Mouse (Mus musculus): ENCODE measurements around the gene Nmur1. TPM values are rescaled to one million over a fixed set of nuclear protein-coding genes. Genes with fewer than 3 reads are reported as not detected.
A peak's percentile ranks its signal among the peaks of the same experiment; 100 is the strongest.

Nmur1 gene
- polyA plus RNA-seq, 1 experiment = 2.4 TPM

DNA sequence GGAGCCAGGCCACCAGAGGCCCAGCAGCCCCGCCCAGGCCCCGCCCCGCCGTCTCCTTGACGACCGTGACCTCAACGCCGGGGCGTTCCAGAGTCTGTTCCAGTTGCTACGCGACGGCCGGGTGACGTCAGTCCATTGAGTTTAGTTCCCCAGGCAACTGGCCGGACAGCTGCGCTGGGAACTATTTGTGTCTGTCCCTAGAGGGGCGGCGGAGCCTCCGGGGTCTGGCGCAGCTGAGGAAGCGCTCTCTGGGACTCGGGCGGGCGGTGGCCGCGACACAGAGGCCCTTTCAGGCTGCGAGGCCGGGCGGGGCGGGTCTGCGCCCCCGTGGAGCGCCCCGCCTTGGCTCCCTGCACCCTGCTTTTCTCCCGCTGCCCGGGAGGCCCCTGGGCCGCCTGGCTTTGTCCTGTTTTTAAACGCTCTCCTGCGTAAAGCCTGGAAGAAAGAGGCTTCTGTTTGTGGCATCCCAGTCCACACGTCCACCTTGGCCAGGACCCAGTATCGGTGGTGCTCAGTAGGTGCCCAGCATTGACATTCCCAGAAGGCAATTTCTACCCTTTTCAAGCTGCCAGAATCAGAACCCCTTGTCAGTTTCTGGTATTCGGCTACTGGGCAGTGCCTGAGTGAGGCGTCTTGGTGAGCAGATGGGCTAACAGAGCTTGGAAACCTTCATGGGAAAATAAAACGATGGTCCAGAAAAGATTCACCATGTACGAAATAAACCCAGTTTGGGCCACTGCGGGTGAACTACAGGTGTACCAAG is 8.6 kb upstream of the Nmur1 start:
- Histone ChIP-seq H3K4me1 (peaks cover 90% of the 10 kb centered on the region), H3K27me3 (replicated peaks) (no peaks in the 10 kb centered on the region), H3K4me3 (replicated peaks) (peak overlapping the region; percentile 92), H3K36me3 (replicated peaks; ENCODE audit: low read length) (no peaks in the 10 kb centered on the region), H3K9me3 (no peaks in the 10 kb centered on the region)
- no peak for TF ChIP-seq GATA1 (IDR thresholded peaks at IDR 0.05; ENCODE audit: borderline replicate concordance, low read length)
- TF ChIP-seq FLI1 (IDR thresholded peaks at IDR 0.05; ENCODE audit: low read length) = no peak

DNA sequence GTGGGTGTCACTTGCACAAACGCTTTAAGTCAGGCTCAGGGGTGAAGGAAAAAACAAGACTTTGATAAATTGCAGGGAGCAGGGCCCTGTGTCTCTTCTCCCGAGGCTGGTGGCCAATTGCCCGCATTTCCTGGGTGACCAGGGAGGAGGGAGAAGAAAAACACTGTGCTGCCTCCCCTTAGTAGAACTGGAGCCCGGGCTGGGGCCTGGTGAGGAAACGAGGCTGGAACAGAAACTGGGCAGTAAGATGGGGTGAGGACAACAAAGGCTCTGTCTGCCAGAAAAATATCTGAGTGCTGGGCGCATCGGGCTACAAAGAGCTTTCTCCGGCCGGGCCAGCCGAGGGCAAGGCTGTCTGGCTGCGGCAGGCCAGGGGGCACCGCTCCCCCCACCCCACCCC is 8.0 kb upstream of the Nmur1 start:
- no peak for TF ChIP-seq GATA1 (IDR thresholded peaks at IDR 0.05; ENCODE audit: borderline replicate concordance, low read length)
- TF ChIP-seq FLI1 (IDR thresholded peaks at IDR 0.05; ENCODE audit: low read length) = no peak
- peak overlapping the region; percentile 92 for H3K4me3 ChIP-seq (replicated peaks)
- no peaks in the 10 kb centered on the region for H3K27me3 ChIP-seq (replicated peaks)
- no peaks in the 10 kb centered on the region for H3K36me3 ChIP-seq (replicated peaks; ENCODE audit: low read length)
- H3K9me3 ChIP-seq = no peaks in the 10 kb centered on the region
- H3K4me1 ChIP-seq = peaks cover 90% of the 10 kb centered on the region

DNA sequence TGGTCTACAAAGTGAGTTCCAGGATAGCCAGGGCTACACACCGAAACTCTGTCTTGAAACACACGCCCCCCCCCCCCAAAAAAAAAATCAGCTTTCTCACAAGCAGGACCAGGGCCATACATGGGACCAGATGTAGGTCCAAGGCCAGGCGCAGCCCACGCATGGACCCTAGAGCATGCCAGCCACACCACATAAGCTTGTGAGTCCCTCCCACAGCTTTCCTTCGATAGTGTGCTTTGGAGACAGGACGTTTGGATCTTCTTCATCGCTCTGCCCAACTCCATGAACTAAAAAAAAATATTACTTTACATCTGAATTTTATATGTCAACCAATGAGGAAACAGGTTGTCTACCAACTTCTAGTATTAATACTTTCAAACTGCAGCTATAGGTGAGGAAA is 7.3 kb upstream of the Nmur1 start:
- Histone ChIP-seq H3K4me1 (peaks cover 87% of the 10 kb centered on the region), H3K9me3 (no peaks in the 10 kb centered on the region)

DNA sequence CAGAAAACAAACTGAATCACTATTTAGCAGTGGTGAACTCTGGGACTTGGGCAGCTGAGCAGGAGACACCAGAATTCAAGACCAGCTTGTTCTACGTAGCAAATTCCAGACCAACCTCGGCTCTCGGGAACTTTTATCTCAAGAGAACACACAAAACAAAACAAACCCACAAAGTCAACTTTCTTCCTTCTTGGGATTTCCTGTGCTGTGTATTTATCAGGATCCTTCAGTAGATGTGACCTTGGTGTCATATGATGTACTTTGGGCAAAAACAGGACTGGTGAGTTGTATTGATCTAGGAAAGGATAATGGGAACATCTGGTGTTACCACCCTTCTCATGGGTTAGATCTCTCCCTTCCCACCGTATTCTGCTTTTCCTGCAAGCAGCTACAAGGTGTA is 6.8 kb upstream of the Nmur1 start:
- H3K27me3 ChIP-seq (replicated peaks) = no peaks in the 10 kb centered on the region
- TF ChIP-seq FLI1 (IDR thresholded peaks at IDR 0.05; ENCODE audit: low read length) (no peak), GATA1 (IDR thresholded peaks at IDR 0.05; ENCODE audit: borderline replicate concordance, low read length) (no peak; the same call in 2 of the 3 replicates)
- peaks cover 87% of the 10 kb centered on the region for H3K4me1 ChIP-seq
- H3K36me3 ChIP-seq (replicated peaks; ENCODE audit: low read length) = no peaks in the 10 kb centered on the region
- no peaks in the 10 kb centered on the region for H3K9me3 ChIP-seq
- peak overlapping the region; percentile 66 for H3K4me3 ChIP-seq (replicated peaks)

More for the DNA sequence above, 7.3 kb upstream of the Nmur1 start:
- no peak for TF ChIP-seq GATA1 (IDR thresholded peaks at IDR 0.05; ENCODE audit: borderline replicate concordance, low read length)
- TF ChIP-seq FLI1 (IDR thresholded peaks at IDR 0.05; ENCODE audit: low read length) = no peak
- no peaks in the 10 kb centered on the region for H3K36me3 ChIP-seq (replicated peaks; ENCODE audit: low read length)
- H3K4me3 ChIP-seq (replicated peaks) = peak overlapping the region; percentile 78
- H3K27me3 ChIP-seq (replicated peaks) = no peaks in the 10 kb centered on the region

- TF ChIP-seq GATA1 (IDR thresholded peaks at IDR 0.05; ENCODE audit: borderline replicate concordance, low read length) = no peak
- no peak for TF ChIP-seq FLI1 (IDR thresholded peaks at IDR 0.05; ENCODE audit: low read length)
Observed at GRCm38 (mm10) chr1:86430056-86430455, 4.0 kb upstream of the Nmur1 start.

GRCm38 (mm10) chr1:86424835-86425547 is 1.0 kb downstream of the Nmur1 start:
- TF ChIP-seq FLI1 (IDR thresholded peaks at IDR 0.05; ENCODE audit: low read length) (no peak), GATA1 (IDR thresholded peaks at IDR 0.05; ENCODE audit: borderline replicate concordance, low read length) (no peak)
- Histone ChIP-seq H3K9me3 (no peaks in the 10 kb centered on the region), H3K36me3 (replicated peaks; ENCODE audit: low read length) (no peaks in the 10 kb centered on the region), H3K27me3 (replicated peaks) (no peaks in the 10 kb centered on the region), H3K4me1 (peaks cover 72% of the 10 kb centered on the region), H3K4me3 (replicated peaks) (no peak overlapping the region)

More at GRCm38 (mm10) chr1:86430056-86430455, 4.0 kb upstream of the Nmur1 start:
- H3K4me1 ChIP-seq = peaks cover 85% of the 10 kb centered on the region
- no peaks in the 10 kb centered on the region for H3K36me3 ChIP-seq (replicated peaks; ENCODE audit: low read length)
- H3K9me3 ChIP-seq = no peaks in the 10 kb centered on the region
- no peak overlapping the region for H3K4me3 ChIP-seq (replicated peaks)
- no peaks in the 10 kb centered on the region for H3K27me3 ChIP-seq (replicated peaks)

DNA sequence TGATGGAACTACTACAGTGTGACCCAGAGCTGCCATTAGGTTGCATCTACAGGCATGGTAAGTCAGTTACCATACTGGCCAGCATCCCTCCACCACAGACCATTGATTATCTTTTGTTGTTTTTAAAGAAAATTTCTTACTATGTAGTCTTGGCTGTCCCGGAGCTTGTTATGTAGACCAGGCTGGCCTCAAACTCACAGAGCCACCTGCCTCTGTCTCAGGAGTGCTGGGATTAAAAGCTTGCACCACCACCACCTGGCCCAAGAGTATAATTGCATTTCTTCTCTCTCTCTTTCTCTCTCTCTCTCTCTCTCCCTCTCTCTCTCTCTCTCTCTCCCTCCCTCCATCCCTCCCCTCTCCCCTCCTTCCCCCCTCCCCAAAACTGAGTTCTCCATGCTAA is 1.7 kb downstream of the Nmur1 start:
- no peak for TF ChIP-seq FLI1 (IDR thresholded peaks at IDR 0.05; ENCODE audit: low read length)
- TF ChIP-seq GATA1 (IDR thresholded peaks at IDR 0.05; ENCODE audit: borderline replicate concordance, low read length) = no peak
- H3K27me3 ChIP-seq (replicated peaks) = no peaks in the 10 kb centered on the region
- H3K4me3 ChIP-seq (replicated peaks) = no peak overlapping the region
- no peaks in the 10 kb centered on the region for H3K9me3 ChIP-seq
- peaks cover 73% of the 10 kb centered on the region for H3K4me1 ChIP-seq
- no peaks in the 10 kb centered on the region for H3K36me3 ChIP-seq (replicated peaks; ENCODE audit: low read length)

- no peaks in the 10 kb centered on the region for H3K27me3 ChIP-seq (replicated peaks)
Observed at GRCm38 (mm10) chr1:86423879-86424278, 2.1 kb downstream of the Nmur1 start.

DNA sequence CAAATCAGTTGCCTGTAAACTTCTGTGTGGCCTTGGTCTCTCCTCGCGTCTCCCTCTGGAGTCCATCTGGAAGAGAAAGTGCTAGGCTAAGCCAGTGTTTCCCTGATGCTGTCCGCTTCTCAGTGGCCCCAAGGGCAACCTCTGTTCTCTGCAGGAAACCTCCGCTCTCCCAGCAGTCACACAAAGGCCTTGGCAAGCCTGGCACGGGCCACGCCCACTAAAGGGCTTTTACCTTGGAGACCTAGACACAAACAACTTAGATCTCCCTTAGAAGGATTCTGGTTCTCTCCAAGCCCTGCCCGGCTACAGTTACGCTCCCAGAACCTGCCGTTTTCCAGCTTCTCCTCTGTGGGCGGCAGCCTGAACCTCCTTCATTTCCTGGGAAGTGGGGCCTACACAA is 5.0 kb downstream of the Nmur1 start:
- Histone ChIP-seq H3K4me1 (peaks cover 70% of the 10 kb centered on the region), H3K4me3 (replicated peaks) (no peak overlapping the region), H3K27me3 (replicated peaks) (no peaks in the 10 kb centered on the region), H3K9me3 (no peaks in the 10 kb centered on the region), H3K36me3 (replicated peaks; ENCODE audit: low read length) (no peaks in the 10 kb centered on the region)
- TF ChIP-seq GATA1 (IDR thresholded peaks at IDR 0.05; ENCODE audit: borderline replicate concordance, low read length) = no peak
- no peak for TF ChIP-seq FLI1 (IDR thresholded peaks at IDR 0.05; ENCODE audit: low read length)

More at GRCm38 (mm10) chr1:86423879-86424278, 2.1 kb downstream of the Nmur1 start:
- Histone ChIP-seq H3K4me1 (peaks cover 73% of the 10 kb centered on the region), H3K4me3 (replicated peaks) (no peak overlapping the region), H3K9me3 (no peaks in the 10 kb centered on the region), H3K36me3 (replicated peaks; ENCODE audit: low read length) (no peaks in the 10 kb centered on the region)
- TF ChIP-seq FLI1 (IDR thresholded peaks at IDR 0.05; ENCODE audit: low read length) = no peak
- no peak for TF ChIP-seq GATA1 (IDR thresholded peaks at IDR 0.05; ENCODE audit: borderline replicate concordance, low read length)

- no peaks in the 10 kb centered on the region for H3K27me3 ChIP-seq (replicated peaks)
- H3K9me3 ChIP-seq = no peaks in the 10 kb centered on the region
- peaks cover 80% of the 10 kb centered on the region for H3K4me1 ChIP-seq
- H3K4me3 ChIP-seq (replicated peaks) = no peak overlapping the region
- H3K36me3 ChIP-seq (replicated peaks; ENCODE audit: low read length) = no peaks in the 10 kb centered on the region
- TF ChIP-seq GATA1 (IDR thresholded peaks at IDR 0.05; ENCODE audit: borderline replicate concordance, low read length) (no peak), FLI1 (IDR thresholded peaks at IDR 0.05; ENCODE audit: low read length) (no peak)
Observed at GRCm38 (mm10) chr1:86416321-86416720, 9.7 kb downstream of the Nmur1 start.

Measured in megakaryocyte, embryonic 14.5 days (primary cell).